Mouse (Mus musculus) heart, embryonic 14.5 days (tissue): ENCODE results near the gene Tas2r134. TPM values are rescaled to one million over a fixed set of nuclear protein-coding genes. Genes with fewer than 3 reads are reported as not detected.

ENCODE experiments used
- ATAC-seq: fragments of 200-750 bp; cut with Nextera tagmentation; 2 replicates; pipeline ENCODE4 v1.8.0; 2017; ENCODE audit warnings: low read depth, moderate TSS enrichment; ENCODE audit not compliant: insufficient number of reproducible peaks, insufficient read depth, low FRiP score
- H3K27ac ChIP-seq, 2 experiments: fragments of 200-500 bp in 1 of 2; fragments of 300-500 bp in 1 of 2; sonication (generic) in 1 of 2; replicated peaks in 1 of 2; 2 replicates each; pipeline ENCODE4 v1.5.1; 2012 to 2014; ENCODE audit warnings: low read depth in 2 of 2, low read length in 2 of 2, control low read depth in 1 of 2, mild to moderate bottlenecking in 1 of 2, mixed read lengths in 1 of 2; ENCODE audit not compliant: control insufficient read depth in 1 of 2, insufficient read depth in 1 of 2
- H3K27me3 ChIP-seq: fragments of 300-500 bp; sonication (generic); 2 replicates; pipeline ENCODE4 v1.6.1; 2014; ENCODE audit warnings: mild to moderate bottlenecking, low read length, control low read depth; ENCODE audit not compliant: control insufficient read depth, insufficient read depth
- H3K36me3 ChIP-seq: fragments of 300-500 bp; sonication (generic); 2 replicates; pipeline ENCODE4 v1.6.1; 2014; ENCODE audit warnings: mild to moderate bottlenecking, control low read depth, low read length, mixed read lengths; ENCODE audit not compliant: control insufficient read depth, insufficient read depth
- H3K4me1 ChIP-seq, 2 experiments: fragments of 200-500 bp in 1 of 2; fragments of 300-500 bp in 1 of 2; sonication (generic) in 1 of 2; 2 replicates each; pipeline ENCODE4 v1.6.1; 2012 to 2014; ENCODE audit warnings: low read length in 2 of 2, control low read depth in 1 of 2, mixed read lengths in 1 of 2; ENCODE audit not compliant: control insufficient read depth in 2 of 2, insufficient read depth in 2 of 2
- H3K4me2 ChIP-seq: fragments of 300-500 bp; sonication (generic); 2 replicates; pipeline ENCODE4 v1.6.1; 2014; ENCODE audit warnings: mild to moderate bottlenecking, low read length
- H3K4me3 ChIP-seq, 2 experiments: fragments of 200-500 bp in 1 of 2; fragments of 300-500 bp in 1 of 2; sonication (generic) in 1 of 2; 2 replicates each; pipeline ENCODE4 v1.5.1; 2012 to 2014; ENCODE audit warnings: low read length in 2 of 2, mild to moderate bottlenecking in 2 of 2, control low read depth in 1 of 2, low read depth in 1 of 2, moderate library complexity in 1 of 2; ENCODE audit not compliant: control insufficient read depth in 1 of 2, insufficient read depth in 1 of 2
- H3K9ac ChIP-seq: fragments of 300-500 bp; sonication (generic); 2 replicates; pipeline ENCODE4 v1.6.1; 2014; ENCODE audit warnings: mild to moderate bottlenecking, low read length
- H3K9me3 ChIP-seq: fragments of 300-500 bp; sonication (generic); 2 replicates; pipeline ENCODE4 v1.6.1; 2016; ENCODE audit warnings: low read length, control low read depth; ENCODE audit not compliant: control insufficient read depth
- WGBS: fragments of 180-500 bp; shearing (Covaris S2); extraction: QIAGEN DNeasy Blood & Tissue Kit; methylation state at CpG from one replicate; pipeline ENCODE4 v1.1.7; 2014; 5-methylcytosine and 5-hydroxymethylcytosine counted together
- polyA plus RNA-seq: library from polyadenylated mRNA; unstranded; fragments of >200 nt; fragmentation: Nextera tagmentation; extraction: Ambion mirVana; gene quantifications from 2 replicates; pipeline ENCODE4 v1.2.1, GENCODE M21; 2014

Tas2r134 gene
- polyA plus RNA-seq, 1 experiment from 2014 or later = not detected

DNA sequence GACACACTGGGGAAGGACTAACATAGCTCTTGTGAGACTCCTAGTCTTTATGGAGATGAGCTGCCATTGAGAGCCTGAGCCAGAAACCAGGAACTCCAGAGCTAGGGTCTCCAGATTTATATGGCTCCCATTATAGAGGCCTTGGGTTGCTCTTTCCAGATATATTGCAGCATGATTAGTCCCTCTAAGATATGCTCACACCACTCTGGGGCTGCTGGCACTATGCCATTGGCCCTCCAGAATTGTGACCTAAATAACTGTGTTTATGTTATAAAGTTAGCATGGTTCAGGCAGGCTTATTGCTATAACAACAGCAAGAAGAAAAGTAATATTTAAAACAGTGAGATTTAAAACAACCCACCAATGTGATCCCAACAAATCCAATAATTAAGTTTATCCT lies 35.2 kb upstream of the Tas2r134 start:
- no peak overlapping the region for H3K4me3 ChIP-seq
- no peak for ATAC-seq

DNA sequence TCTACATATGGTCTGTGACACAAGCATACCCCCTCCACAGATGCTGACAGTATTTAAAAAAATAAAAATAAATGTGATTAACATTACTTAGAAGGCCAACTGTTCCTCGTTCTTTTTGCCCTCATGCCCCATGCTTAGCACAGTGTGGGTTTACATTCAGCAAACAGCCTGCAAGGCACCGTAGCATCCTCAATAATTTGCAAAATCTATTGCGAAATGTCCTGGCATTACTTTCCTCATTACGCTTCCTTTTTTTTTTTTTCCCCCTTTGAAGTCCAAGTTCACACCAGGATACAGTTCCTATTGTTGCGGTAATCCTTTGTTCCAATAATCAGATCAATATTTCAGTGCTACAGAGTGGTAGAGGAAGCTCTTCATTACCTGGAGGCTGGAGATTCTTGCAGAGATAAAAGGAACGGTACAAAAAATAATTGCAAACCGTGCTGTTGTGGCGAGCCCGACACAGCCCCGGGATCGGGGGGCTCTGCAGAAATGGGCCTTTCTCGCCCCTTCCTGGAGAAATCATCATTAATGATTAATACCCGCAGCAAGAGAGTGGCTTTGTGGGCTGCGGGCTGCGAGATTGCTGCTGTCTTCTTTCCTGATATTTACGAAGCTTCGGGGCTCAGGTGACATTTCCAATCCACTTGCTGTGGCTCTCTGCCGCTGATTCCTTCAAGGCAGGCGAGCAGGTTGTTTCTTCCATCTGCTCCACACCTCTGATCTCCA lies 27.7 kb upstream of the Tas2r134 start:
- ATAC-seq = no peak
- no peak overlapping the region for H3K9ac ChIP-seq
- no peak overlapping the region for H3K4me3 ChIP-seq
- no peaks in the 10 kb centered on the region for H3K9me3 ChIP-seq
- H3K36me3 ChIP-seq = no peaks in the 10 kb centered on the region
- no peak overlapping the region for H3K4me2 ChIP-seq
- no peaks in the 10 kb centered on the region for H3K4me1 ChIP-seq
- H3K27ac ChIP-seq = no peak overlapping the region
- no peaks in the 10 kb centered on the region for H3K27me3 ChIP-seq
- 87% methylated on average over 19 of the region's 19 CpGs for WGBS

More for the DNA sequence above, 35.2 kb upstream of the Tas2r134 start:
- no peak overlapping the region for H3K27ac ChIP-seq
- H3K36me3 ChIP-seq = no peaks in the 10 kb centered on the region
- H3K9ac ChIP-seq = no peak overlapping the region
- H3K27me3 ChIP-seq = no peaks in the 10 kb centered on the region
- H3K4me1 ChIP-seq = no peaks in the 10 kb centered on the region; a peak in 1 of 4 replicates
- no peak overlapping the region for H3K4me2 ChIP-seq
- no peaks in the 10 kb centered on the region for H3K9me3 ChIP-seq

DNA sequence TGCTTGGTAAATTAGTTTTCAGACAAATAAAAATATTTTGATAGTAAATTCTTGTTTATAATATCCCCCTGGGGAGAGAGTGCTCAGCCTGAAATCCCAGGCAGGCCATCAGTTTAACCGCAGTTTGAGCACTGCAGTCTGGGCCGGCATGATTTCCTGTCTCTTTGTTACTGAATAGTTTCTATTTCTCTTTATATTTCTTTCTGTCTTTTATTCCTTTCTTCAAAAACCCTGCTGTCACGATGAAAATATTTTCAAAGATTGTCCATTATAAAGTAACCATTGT lies 27.2 kb upstream of the Tas2r134 start:
- no peak overlapping the region for H3K4me3 ChIP-seq
- 76% methylated on average over 3 of the region's 3 CpGs for WGBS
- H3K27me3 ChIP-seq = no peaks in the 10 kb centered on the region
- no peaks in the 10 kb centered on the region for H3K9me3 ChIP-seq
- ATAC-seq = no peak
- no peaks in the 10 kb centered on the region for H3K4me1 ChIP-seq
- H3K4me2 ChIP-seq = no peak overlapping the region
- H3K9ac ChIP-seq = no peak overlapping the region
- H3K27ac ChIP-seq = no peak overlapping the region
- H3K36me3 ChIP-seq = no peaks in the 10 kb centered on the region

DNA sequence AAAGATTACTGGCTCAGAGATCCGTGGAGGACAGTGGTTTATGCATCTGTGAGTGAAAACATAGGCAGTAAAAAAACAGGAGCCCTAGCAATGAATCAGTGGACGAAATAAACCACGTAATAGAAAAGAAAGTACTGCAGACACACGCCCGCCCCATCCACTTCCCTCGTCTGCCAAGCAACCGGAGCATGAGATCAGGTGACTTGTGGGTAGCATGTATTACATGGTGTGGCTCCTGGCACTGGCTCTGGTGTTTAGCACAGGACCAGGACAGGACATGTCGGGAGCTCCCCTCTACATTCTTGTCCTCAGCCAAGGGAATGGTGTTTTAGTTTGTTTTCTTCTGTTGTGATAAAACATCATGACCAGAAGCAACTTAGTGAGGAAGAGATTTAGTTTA lies 26.4 kb upstream of the Tas2r134 start:
- H3K4me3 ChIP-seq = no peak overlapping the region
- no peaks in the 10 kb centered on the region for H3K27me3 ChIP-seq
- WGBS = 78% methylated on average over 8 of the region's 8 CpGs
- ATAC-seq = no peak
- H3K27ac ChIP-seq = no peak overlapping the region
- H3K9ac ChIP-seq = no peak overlapping the region
- no peak overlapping the region for H3K4me2 ChIP-seq
- H3K4me1 ChIP-seq = no peaks in the 10 kb centered on the region
- H3K9me3 ChIP-seq = no peaks in the 10 kb centered on the region
- no peaks in the 10 kb centered on the region for H3K36me3 ChIP-seq

DNA sequence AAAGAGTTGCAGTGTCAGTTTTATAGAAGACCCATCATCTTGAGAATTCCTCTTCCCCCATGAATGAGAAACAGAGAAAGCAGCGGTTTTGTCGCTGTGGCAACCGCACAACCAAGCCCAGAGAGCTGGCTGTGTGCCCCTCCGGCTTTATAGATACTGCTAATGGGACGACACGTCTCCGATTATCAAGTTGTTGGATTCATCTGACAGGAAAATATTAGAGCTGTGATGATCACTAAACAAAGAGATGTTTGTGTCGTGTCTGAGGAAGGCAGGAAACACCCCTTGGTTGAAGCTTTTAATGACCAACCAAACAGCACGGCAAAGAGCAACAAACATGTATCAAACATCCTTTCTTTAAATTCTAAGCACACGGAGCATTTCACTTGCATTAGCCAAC lies 17.0 kb upstream of the Tas2r134 start:
- H3K27ac ChIP-seq = no peak overlapping the region
- H3K27me3 ChIP-seq = no peaks in the 10 kb centered on the region
- no peak for ATAC-seq
- no peaks in the 10 kb centered on the region for H3K36me3 ChIP-seq
- H3K9me3 ChIP-seq = no peaks in the 10 kb centered on the region
- peaks cover 0 to 3% of the 10 kb centered on the region in 2 experiments; a peak in 1 of 4 replicates for H3K4me1 ChIP-seq
- no peak overlapping the region for H3K4me2 ChIP-seq
- no peak overlapping the region for H3K9ac ChIP-seq
- WGBS = 48% methylated on average over 10 of the region's 10 CpGs
- no peak overlapping the region for H3K4me3 ChIP-seq

DNA sequence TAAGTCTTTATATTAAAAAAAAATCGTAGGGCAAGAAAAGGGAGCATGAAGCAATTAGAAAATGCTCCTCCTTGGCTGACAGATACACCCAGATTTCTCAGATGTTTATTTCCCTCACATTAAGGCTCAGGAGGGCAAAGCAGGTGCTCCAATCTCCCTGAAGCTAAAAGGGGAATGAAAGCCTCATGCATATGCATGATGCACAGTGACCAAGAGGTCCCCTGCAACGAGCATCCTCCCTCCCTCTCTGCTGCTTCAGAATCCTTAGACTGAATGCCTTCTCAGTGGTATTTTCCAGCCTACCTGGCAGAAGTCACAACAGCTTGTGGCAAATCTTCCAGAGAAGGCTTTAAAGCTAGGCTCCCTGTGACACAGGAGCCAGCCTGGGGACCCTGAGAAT lies 16.4 kb upstream of the Tas2r134 start:
- Histone ChIP-seq H3K9me3 (no peaks in the 10 kb centered on the region), H3K4me2 (no peak overlapping the region), H3K4me1 (peaks cover 0 to 3% of the 10 kb centered on the region in 2 experiments; a peak in 1 of 4 replicates), H3K36me3 (no peaks in the 10 kb centered on the region), H3K9ac (no peak overlapping the region), H3K27ac (no peak overlapping the region), H3K4me3 (no peak overlapping the region), H3K27me3 (no peaks in the 10 kb centered on the region)
- 35% methylated on average over 2 of the region's 2 CpGs for WGBS
- no peak for ATAC-seq

DNA sequence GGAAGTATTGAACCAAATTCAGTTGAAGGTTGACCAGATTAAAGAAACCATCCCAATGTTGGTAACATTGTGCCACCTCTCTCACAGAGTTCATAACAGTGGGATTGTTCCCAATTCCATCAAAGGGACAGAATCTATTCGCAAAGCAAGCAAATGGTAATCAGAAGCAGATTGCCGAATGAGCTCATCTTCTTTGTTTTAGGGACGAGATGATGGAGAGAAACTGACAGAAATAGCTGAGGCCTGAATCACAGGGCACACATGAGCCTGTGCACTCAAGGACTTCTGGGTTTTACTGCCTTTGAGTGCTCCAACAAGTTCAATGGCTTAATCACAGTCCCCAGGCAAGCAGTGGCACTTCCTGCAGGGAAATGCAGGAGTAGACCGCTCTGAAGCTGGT lies 13.6 kb upstream of the Tas2r134 start:
- H3K27ac ChIP-seq = no peak overlapping the region
- no peaks in the 10 kb centered on the region for H3K9me3 ChIP-seq
- 55% methylated on average over 4 of the region's 4 CpGs for WGBS
- ATAC-seq = no peak
- H3K27me3 ChIP-seq = no peaks in the 10 kb centered on the region
- H3K9ac ChIP-seq = no peak overlapping the region
- H3K4me2 ChIP-seq = no peak overlapping the region
- peaks cover 0 to 3% of the 10 kb centered on the region in 2 experiments; a peak in 1 of 4 replicates for H3K4me1 ChIP-seq
- H3K36me3 ChIP-seq = no peaks in the 10 kb centered on the region
- H3K4me3 ChIP-seq = no peak overlapping the region

DNA sequence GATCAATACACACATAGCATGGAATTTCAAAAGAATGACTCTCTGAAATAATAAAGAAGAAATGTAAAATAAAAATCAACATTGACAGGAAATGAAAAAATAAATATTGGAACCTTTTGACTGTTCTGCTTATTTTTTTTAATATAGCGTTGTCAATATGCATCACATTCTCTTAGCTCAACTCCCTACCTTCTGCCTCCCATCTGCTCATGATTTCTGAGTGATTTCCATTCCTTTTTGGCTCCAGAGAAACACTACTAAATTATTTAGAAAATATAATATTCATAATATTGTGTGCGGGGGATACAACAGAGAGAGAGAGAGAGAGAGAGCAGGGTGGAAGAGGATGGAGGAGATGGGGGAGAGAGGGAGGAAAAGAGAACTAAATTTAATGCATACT lies 5.4 kb upstream of the Tas2r134 start:
- Histone ChIP-seq H3K4me2 (no peak overlapping the region), H3K36me3 (no peaks in the 10 kb centered on the region), H3K27ac (no peak overlapping the region), H3K9me3 (no peaks in the 10 kb centered on the region), H3K9ac (no peak overlapping the region), H3K4me3 (no peak overlapping the region), H3K4me1 (no peaks in the 10 kb centered on the region), H3K27me3 (no peaks in the 10 kb centered on the region)
- 95% methylated on average over 2 of the region's 2 CpGs for WGBS
- no peak for ATAC-seq
